Mouse (Mus musculus) heart, embryonic 11.5 days (tissue): ENCODE results near the gene Bri3. TPM values are rescaled to one million over a fixed set of nuclear protein-coding genes. Genes with fewer than 3 reads are reported as not detected.

Experiments
- ATAC-seq: fragments of 200-750 bp; cut with Nextera tagmentation; replicated peaks from 2 replicates; pipeline ENCODE4 v1.8.0; 2017; ENCODE audit warnings: moderate library complexity; ENCODE audit not compliant: insufficient number of reproducible peaks, low FRiP score, low TSS enrichment
- H3K27ac ChIP-seq: fragments of 300-500 bp; sonication (generic); 2 replicates; pipeline ENCODE4 v1.5.1; 2014; ENCODE audit warnings: mild to moderate bottlenecking, low read depth, low read length
- H3K27me3 ChIP-seq: fragments of 300-500 bp; sonication (generic); 2 replicates; pipeline ENCODE4 v1.6.1; 2014; ENCODE audit warnings: mild to moderate bottlenecking, low read length, mixed read lengths; ENCODE audit not compliant: control insufficient read depth, insufficient read depth
- H3K36me3 ChIP-seq: fragments of 300-500 bp; sonication (generic); 2 replicates; pipeline ENCODE4 v1.6.1; 2014; ENCODE audit warnings: mild to moderate bottlenecking, low read length, moderate library complexity, mixed read lengths; ENCODE audit not compliant: control insufficient read depth, insufficient read depth
- H3K4me1 ChIP-seq: fragments of 300-500 bp; sonication (generic); 2 replicates; pipeline ENCODE4 v1.6.1; 2014; ENCODE audit warnings: low read length; ENCODE audit not compliant: control insufficient read depth, insufficient read depth
- H3K4me2 ChIP-seq: fragments of 300-500 bp; sonication (generic); 2 replicates; pipeline ENCODE4 v1.6.1; 2014; ENCODE audit warnings: mild to moderate bottlenecking, moderate library complexity
- H3K4me3 ChIP-seq: fragments of 300-500 bp; sonication (generic); 2 replicates; pipeline ENCODE4 v1.5.1; 2014; ENCODE audit warnings: low read depth, low read length
- H3K9ac ChIP-seq: fragments of 300-500 bp; sonication (generic); 2 replicates; pipeline ENCODE4 v1.6.1; 2014; ENCODE audit warnings: mild to moderate bottlenecking, low read depth, low read length, moderate library complexity
- H3K9me3 ChIP-seq: fragments of 300-500 bp; sonication (generic); replicated peaks from 2 replicates; pipeline ENCODE4 v1.6.1; 2016; ENCODE audit warnings: low read length; ENCODE audit not compliant: control insufficient read depth
- WGBS: fragments of 180-500 bp; shearing (Covaris S2); extraction: QIAGEN DNeasy Blood & Tissue Kit; methylation state at CpG from one replicate; pipeline ENCODE4 v1.1.7; 2014; ENCODE audit not compliant: insufficient replicate concordance; 5-methylcytosine and 5-hydroxymethylcytosine counted together
- polyA plus RNA-seq: library from polyadenylated mRNA; unstranded; fragments of >200 nt; fragmentation: Nextera tagmentation; extraction: Ambion mirVana; gene quantifications from 2 replicates; pipeline ENCODE4 v1.2.1, GENCODE M21; 2014

The Bri3 gene
- polyA plus RNA-seq, 1 experiment from 2014 or later, result 110 TPM

DNA sequence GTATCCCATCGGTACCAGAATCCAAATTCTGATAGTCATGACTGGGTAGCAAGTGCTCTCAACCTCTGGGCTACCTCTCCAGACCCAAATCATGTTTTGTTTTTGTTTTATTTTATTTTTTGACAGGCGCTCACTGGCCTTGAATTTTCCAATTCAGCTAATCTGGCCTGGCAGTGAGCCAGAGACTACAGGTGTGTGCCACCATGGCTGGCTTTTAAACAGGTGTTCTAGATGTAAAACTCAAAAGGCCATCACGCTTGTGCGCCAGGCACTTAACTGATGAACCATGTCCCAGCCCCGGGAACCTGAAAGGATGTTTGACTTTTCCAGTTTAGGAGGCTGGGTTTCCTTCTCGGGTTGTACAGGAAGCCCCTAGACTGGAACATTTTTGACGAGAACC is 2.4 kb downstream of the Bri3 start:
- no peaks in the 10 kb centered on the region; the same call in 1 of the 2 replicates for H3K9me3 ChIP-seq
- H3K36me3 ChIP-seq, result no peaks in the 10 kb centered on the region
- no peak overlapping the region for H3K4me3 ChIP-seq
- 0 out of 2 replicates have a peak, but pooled peaks cover 2% of the 10 kb centered on the region for H3K4me1 ChIP-seq
- no peak for ATAC-seq
- 65% methylated on average over 7 of the region's 7 CpGs for WGBS
- H3K27ac ChIP-seq, result no peak overlapping the region
- no peak overlapping the region for H3K4me2 ChIP-seq
- no peak overlapping the region for H3K9ac ChIP-seq
- H3K27me3 ChIP-seq, result no peaks in the 10 kb centered on the region

DNA sequence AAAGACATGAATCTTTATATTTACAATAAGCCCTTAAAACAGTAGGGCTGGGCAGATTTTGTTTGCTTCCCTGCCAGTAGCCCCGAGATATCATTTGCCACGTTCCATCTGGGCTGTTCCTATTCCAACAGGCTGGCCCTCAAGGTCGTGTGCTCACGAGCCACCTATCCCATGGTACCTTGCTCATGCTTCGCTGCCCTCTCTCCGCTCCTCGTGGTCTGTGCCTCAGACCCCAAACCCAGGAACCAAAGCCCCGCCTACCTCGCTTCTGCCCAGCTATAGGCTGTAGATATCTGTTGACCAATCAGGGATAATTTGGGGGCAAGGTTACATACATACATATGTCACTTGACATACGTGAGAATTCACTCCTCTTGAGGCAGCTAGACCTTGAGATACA is 3.1 kb downstream of the Bri3 start:
- H3K4me2 ChIP-seq, result no peak overlapping the region
- WGBS, result 73% methylated on average over 10 of the region's 10 CpGs

DNA sequence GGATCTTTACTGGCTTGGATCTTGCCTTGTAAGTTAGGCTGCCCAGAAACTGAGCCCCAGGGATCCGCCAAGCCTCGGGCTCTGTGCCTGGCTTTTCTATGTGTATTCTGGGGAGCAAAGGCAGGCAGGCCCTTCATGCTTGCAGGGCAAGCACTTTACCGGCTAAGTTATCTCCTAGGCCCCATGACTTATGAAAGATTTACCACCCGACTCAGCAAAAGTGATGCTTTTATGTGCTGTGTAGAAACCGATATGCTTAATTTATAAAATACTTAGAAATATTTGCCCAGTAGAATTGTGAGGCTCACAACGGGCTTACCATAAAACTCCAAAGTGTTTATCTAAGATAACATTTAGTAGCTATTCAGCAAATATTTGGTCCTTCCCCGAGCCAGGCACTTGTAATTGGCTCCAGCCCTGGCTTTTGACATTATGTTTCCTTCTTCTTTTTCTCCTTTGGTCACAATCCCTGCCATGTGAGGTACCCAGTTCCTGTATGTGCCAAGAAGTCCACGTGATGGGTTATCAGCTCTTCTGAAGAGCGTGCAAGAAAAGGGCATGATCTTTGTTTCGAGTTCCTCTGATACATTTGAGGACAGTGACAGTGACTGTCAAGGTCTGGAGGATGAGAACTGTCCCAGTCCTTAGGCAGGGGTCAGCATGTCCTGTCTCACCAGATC is 3.8 kb downstream of the Bri3 start:
- 0 out of 2 replicates have a peak, but pooled peaks cover 2% of the 10 kb centered on the region for H3K4me1 ChIP-seq
- H3K9ac ChIP-seq, result no peak overlapping the region
- no peak overlapping the region for H3K4me2 ChIP-seq
- H3K4me3 ChIP-seq, result no peak overlapping the region
- no peak for ATAC-seq
- H3K27ac ChIP-seq, result no peak overlapping the region
- no peaks in the 10 kb centered on the region for H3K27me3 ChIP-seq
- no peaks in the 10 kb centered on the region; the same call in 1 of the 2 replicates for H3K9me3 ChIP-seq
- no peaks in the 10 kb centered on the region for H3K36me3 ChIP-seq
- 51% methylated on average over 10 of the region's 10 CpGs for WGBS

More for the DNA sequence above, 3.1 kb downstream of the Bri3 start:
- no peak overlapping the region for H3K4me3 ChIP-seq
- H3K9me3 ChIP-seq, result no peaks in the 10 kb centered on the region; the same call in 1 of the 2 replicates
- ATAC-seq, result no peak
- H3K9ac ChIP-seq, result no peak overlapping the region
- H3K27ac ChIP-seq, result no peak overlapping the region
- H3K4me1 ChIP-seq, result 0 out of 2 replicates have a peak, but pooled peaks cover 2% of the 10 kb centered on the region
- H3K36me3 ChIP-seq, result no peaks in the 10 kb centered on the region
- no peaks in the 10 kb centered on the region for H3K27me3 ChIP-seq

DNA sequence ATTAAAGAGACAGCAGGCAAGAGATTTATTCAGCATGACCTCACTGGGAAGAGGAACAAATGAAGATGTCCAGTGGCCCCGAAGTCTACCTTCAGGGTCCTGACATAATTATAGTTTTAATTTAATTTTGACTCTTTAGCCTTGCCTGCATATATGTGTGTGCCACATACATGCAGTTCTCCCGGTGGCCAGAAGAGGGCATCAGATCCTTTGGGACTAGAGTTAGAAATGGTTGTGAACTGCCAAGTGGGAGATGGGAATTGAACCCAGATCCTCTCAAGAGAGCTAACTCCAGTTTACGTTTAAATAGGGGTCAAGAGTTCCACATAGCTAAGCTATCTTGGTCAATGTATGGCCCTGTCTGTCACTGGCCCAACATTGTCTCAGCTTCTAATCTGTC is 5.6 kb downstream of the Bri3 start:
- no peaks in the 10 kb centered on the region; the same call in 1 of the 2 replicates for H3K9me3 ChIP-seq
- whole genome bisulfite sequencing, result 80% methylated on average over 3 of the region's 3 CpGs

DNA sequence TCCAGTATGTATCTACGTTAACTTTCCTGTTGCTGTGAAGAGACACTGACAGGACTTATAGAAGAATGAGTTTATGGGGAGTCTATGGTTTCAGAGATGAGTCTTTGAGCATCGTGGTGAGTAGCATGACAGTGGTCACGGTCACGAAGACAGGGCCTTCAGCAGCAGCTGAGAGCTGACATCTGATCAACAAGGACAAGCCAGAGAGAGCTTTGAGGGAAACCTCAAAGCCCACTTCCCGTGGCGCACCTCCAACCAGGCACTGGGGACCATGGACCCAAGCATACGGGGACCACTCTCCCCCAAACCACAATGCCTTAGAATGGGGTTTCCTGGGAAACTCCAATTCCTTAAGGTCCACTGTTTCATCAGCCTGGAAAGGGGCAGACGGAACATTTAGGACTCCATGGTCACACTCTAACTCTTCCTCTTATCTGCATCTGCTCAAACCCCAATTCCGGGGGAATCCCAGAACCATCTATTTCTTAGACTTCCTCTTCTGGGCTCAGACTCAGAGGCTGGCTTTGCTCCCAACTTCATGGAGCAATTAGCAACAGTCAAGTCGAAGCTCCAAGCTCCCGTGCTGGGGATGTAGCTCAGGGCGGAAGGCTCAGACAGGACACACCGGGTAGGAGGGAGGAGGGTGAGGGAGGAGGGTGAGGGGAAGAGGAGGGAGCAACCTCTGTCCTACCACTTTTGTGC is 7.8 kb downstream of the Bri3 start:
- H3K27ac ChIP-seq, result no peak overlapping the region
- 81% methylated on average over 13 of the region's 13 CpGs for WGBS
- no peak for ATAC-seq
- no peaks in the 10 kb centered on the region; the same call in 1 of the 2 replicates for H3K9me3 ChIP-seq
- peaks cover 13% of the 10 kb centered on the region for H3K4me1 ChIP-seq
- H3K4me3 ChIP-seq, result no peak overlapping the region
- H3K4me2 ChIP-seq, result no peak overlapping the region
- H3K9ac ChIP-seq, result no peak overlapping the region
- no peaks in the 10 kb centered on the region for H3K27me3 ChIP-seq
- H3K36me3 ChIP-seq, result no peaks in the 10 kb centered on the region

More for the DNA sequence above, 5.6 kb downstream of the Bri3 start:
- Histone ChIP-seq H3K9ac (no peak overlapping the region), H3K4me2 (no peak overlapping the region), H3K27me3 (no peaks in the 10 kb centered on the region), H3K27ac (no peak overlapping the region), H3K4me1 (peaks cover 8% of the 10 kb centered on the region; the same call in 1 of the 2 replicates), H3K4me3 (no peak overlapping the region), H3K36me3 (no peaks in the 10 kb centered on the region)
- no peak for ATAC-seq

DNA sequence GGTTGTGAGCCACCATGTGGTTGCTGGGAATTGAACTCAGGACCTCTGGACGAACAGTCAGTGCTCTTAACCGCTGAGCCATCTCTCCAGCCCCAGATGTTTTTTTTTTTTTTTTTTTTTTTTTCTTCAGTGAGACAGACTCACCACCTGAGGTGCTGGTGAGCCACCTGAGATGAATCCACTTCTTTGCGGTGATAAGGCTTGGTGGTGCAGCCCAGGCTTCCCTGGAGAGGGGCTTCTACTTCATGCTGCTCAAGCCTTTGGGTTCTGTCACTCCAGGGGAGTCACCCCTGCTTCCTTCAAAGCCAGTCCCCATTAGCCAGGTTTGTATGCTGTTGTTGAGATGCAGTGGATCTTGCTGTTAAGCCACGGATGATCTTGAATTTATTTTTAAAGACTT is 9.0 kb downstream of the Bri3 start:
- WGBS, result 74% methylated on average over 4 of the region's 4 CpGs
- Histone ChIP-seq H3K9me3 (no peaks in the 10 kb centered on the region; the same call in 1 of the 2 replicates), H3K4me3 (no peak overlapping the region), H3K36me3 (no peaks in the 10 kb centered on the region), H3K4me1 (peaks cover 23% of the 10 kb centered on the region), H3K27me3 (no peaks in the 10 kb centered on the region), H3K9ac (no peak overlapping the region), H3K27ac (no peak overlapping the region), H3K4me2 (no peak overlapping the region)
- ATAC-seq, result no peak

DNA sequence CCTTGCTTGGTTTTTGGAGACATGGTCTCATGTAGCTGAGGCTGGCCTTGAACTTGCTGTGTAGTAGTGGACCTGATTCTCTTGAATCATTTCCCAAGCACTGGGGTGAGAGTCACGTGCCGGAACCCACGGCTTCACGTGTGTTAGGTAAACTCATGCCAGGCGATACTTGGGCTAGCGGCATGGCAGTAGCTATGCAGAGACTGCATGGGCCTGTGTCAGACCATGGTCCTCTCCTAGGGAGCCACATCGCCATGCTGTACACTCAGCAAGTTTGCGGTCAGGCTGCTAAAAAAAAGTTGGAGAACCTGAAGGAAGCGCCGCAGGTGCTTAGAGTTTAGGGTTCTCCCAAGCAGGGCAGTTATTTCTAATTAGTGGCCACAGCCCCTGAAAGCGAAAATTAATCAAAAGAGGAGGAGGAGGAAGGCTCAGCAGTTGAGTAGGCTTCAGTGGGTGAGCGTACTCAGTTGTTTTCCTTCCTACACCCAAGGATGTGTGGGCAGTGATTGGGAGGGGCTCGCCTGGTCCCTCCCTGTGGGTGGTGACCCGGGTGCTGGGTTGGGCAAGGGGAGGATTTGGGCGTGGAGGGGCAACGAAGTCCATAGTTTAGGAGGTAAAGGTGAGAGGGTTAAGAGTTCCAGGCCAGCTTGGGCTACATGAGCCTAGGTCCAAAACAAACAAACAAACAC is 10.0 kb downstream of the Bri3 start:
- WGBS, result 54% methylated on average over 16 of the region's 16 CpGs
- no peak overlapping the region for H3K9ac ChIP-seq

DNA sequence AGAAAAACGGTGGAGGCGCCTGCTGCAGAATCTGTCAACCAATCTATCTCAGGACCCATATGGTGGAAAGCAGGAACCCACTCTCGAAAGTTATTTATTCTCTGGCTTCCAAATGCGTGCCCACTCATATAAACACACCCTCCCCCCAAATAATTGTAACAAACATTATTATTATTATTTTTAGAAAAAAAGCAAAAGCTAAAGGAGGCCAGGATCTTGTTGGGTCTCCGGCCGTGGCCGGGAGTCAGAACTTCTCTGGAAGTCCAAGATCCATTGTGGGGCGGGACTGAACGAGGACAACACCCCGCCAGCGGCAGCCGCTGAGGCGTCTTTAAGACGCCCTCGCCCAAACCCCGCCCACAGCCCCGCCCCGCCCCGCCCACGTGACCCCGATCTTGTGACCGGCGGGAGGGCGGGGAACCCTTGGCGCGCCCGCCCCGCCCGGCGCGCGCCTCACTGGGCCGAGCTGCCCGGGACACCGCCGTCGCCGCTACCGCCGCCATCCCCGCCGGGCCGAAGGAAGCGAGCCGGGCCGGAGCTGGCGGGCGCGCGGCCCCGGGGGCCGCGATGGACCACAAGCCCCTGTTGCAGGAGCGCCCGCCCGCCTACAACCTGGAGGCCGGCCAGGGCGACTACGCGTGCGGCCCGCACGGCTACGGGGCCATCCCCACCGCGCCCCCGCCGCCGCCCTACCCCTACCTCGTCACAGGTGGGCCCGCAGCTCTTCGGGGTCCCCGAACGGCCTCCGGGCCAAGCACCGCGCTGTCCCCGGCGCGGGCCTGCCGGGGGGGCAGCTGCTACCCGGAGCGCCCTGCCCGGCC is 10.8 kb downstream of the Bri3 start:
- peaks cover 36% of the 10 kb centered on the region for H3K4me1 ChIP-seq
- H3K9me3 ChIP-seq, result no peaks in the 10 kb centered on the region; the same call in 1 of the 2 replicates
- peak overlapping the region; percentile 79 for H3K9ac ChIP-seq
- H3K4me2 ChIP-seq, result peak overlapping the region; percentile 66
- ATAC-seq, result peak; percentile 84
- no peaks in the 10 kb centered on the region for H3K27me3 ChIP-seq
- 1% methylated on average over 66 of the region's 84 CpGs for WGBS
- H3K27ac ChIP-seq, result peak overlapping the region; percentile 92
- H3K36me3 ChIP-seq, result no peaks in the 10 kb centered on the region
- peak overlapping the region; percentile 74 for H3K4me3 ChIP-seq

More for the DNA sequence above, 10.0 kb downstream of the Bri3 start:
- H3K36me3 ChIP-seq, result no peaks in the 10 kb centered on the region
- peak; percentile 64 for ATAC-seq
- no peaks in the 10 kb centered on the region; the same call in 1 of the 2 replicates for H3K9me3 ChIP-seq
- H3K4me2 ChIP-seq, result peak overlapping the region; percentile 66
- peaks cover 33% of the 10 kb centered on the region for H3K4me1 ChIP-seq
- H3K4me3 ChIP-seq, result peak overlapping the region; percentile 74
- no peaks in the 10 kb centered on the region for H3K27me3 ChIP-seq
- H3K27ac ChIP-seq, result no peak overlapping the region
